Mouse (Mus musculus) neural tube, embryonic 14.5 days (tissue): ENCODE results near the gene Cdk15. TPM values are rescaled to one million over a fixed set of nuclear protein-coding genes. Genes with fewer than 3 reads are reported as not detected.

ENCODE experiments used
- ATAC-seq: fragments of 200-750 bp; cut with Nextera tagmentation; 2 replicates; pipeline ENCODE4 v1.8.0; 2017; ENCODE audit warnings: low read depth, mild to moderate bottlenecking, moderate TSS enrichment, moderate library complexity
- H3K27ac ChIP-seq: fragments of 300-500 bp; sonication (generic); 2 replicates; pipeline ENCODE4 v1.5.1; 2014; ENCODE audit warnings: low read depth, mild to moderate bottlenecking, control low read depth, low read length, moderate library complexity, mixed read lengths
- H3K27me3 ChIP-seq: fragments of 300-500 bp; sonication (generic); 2 replicates; pipeline ENCODE4 v1.6.1; 2014; ENCODE audit warnings: low read length; ENCODE audit not compliant: control insufficient read depth, insufficient read depth
- H3K36me3 ChIP-seq: fragments of 300-500 bp; sonication (generic); 2 replicates; pipeline ENCODE4 v1.6.1; 2014; ENCODE audit warnings: low read length, mixed read lengths; ENCODE audit not compliant: control insufficient read depth, insufficient read depth
- H3K4me1 ChIP-seq: fragments of 300-500 bp; sonication (generic); 2 replicates; pipeline ENCODE4 v1.6.1; 2014; ENCODE audit warnings: low read length; ENCODE audit not compliant: control insufficient read depth, insufficient read depth
- H3K4me2 ChIP-seq: fragments of 300-500 bp; sonication (generic); 2 replicates; pipeline ENCODE4 v1.6.1; 2014; ENCODE audit warnings: mild to moderate bottlenecking, low read depth, low read length, control low read depth
- H3K4me3 ChIP-seq: fragments of 300-500 bp; sonication (generic); 2 replicates; pipeline ENCODE4 v1.5.1; 2014; ENCODE audit warnings: low read depth, low read length, control low read depth, mixed read lengths
- H3K9ac ChIP-seq: fragments of 300-500 bp; sonication (generic); replicated peaks from 2 replicates; pipeline ENCODE4 v1.6.1; 2014; ENCODE audit warnings: low read depth, mild to moderate bottlenecking, control low read depth, low read length, mixed read lengths
- H3K9me3 ChIP-seq: fragments of 300-500 bp; sonication (generic); 2 replicates; pipeline ENCODE4 v1.6.1; 2016; ENCODE audit warnings: low read length; ENCODE audit not compliant: control insufficient read depth
- WGBS: fragments of 180-500 bp; shearing (Covaris S2); extraction: QIAGEN DNeasy Blood & Tissue Kit; methylation state at CpG from one replicate; pipeline ENCODE4 v1.1.7; 2014; 5-methylcytosine and 5-hydroxymethylcytosine counted together
- polyA plus RNA-seq: library from polyadenylated mRNA; unstranded; fragments of >200 nt; fragmentation: Nextera tagmentation; extraction: Ambion mirVana; gene quantifications from 2 replicates; pipeline ENCODE4 v1.2.1, GENCODE M21; 2014

Cdk15 gene
- polyA plus RNA-seq, 1 experiment from 2014 or later: 1.0 TPM

GRCm38 (mm10) chr1:59376557-59376956 lies 119.9 kb downstream of the Cdk15 start:
- Histone ChIP-seq H3K27ac (no peak overlapping the region; the same call in 1 of the 2 replicates), H3K9ac (no peak overlapping the region), H3K4me3 (no peak overlapping the region), H3K4me1 (no peaks in the 10 kb centered on the region), H3K36me3 (no peaks in the 10 kb centered on the region), H3K27me3 (no peaks in the 10 kb centered on the region), H3K9me3 (no peaks in the 10 kb centered on the region), H3K4me2 (no peak overlapping the region)
- peak; percentile 65; the same call in 1 of the 2 replicates for ATAC-seq
- 7% methylated on average over 3 of the region's 3 CpGs for WGBS

GRCm38 (mm10) chr1:59377312-59377711 lies 120.6 kb downstream of the Cdk15 start:
- Histone ChIP-seq H3K9ac (no peak overlapping the region), H3K27me3 (no peaks in the 10 kb centered on the region), H3K4me3 (no peak overlapping the region), H3K4me2 (no peak overlapping the region), H3K27ac (no peak overlapping the region), H3K9me3 (no peaks in the 10 kb centered on the region), H3K4me1 (no peaks in the 10 kb centered on the region), H3K36me3 (no peaks in the 10 kb centered on the region)
- ATAC-seq: no peak
- 80% methylated on average over 9 of the region's 9 CpGs for WGBS

- H3K9me3 ChIP-seq: no peaks in the 10 kb centered on the region
- WGBS: 70% methylated on average over 10 of the region's 10 CpGs
- H3K9ac ChIP-seq: no peak overlapping the region
- no peak overlapping the region for H3K27ac ChIP-seq
- H3K4me2 ChIP-seq: no peak overlapping the region
- ATAC-seq: no peak
- H3K36me3 ChIP-seq: no peaks in the 10 kb centered on the region
- no peaks in the 10 kb centered on the region for H3K27me3 ChIP-seq
- H3K4me3 ChIP-seq: no peak overlapping the region
- H3K4me1 ChIP-seq: no peaks in the 10 kb centered on the region
Measured at GRCm38 (mm10) chr1:59380926-59381325, 124.2 kb downstream of the Cdk15 start.

- Histone ChIP-seq H3K4me3 (no peak overlapping the region), H3K27ac (no peak overlapping the region), H3K4me1 (no peaks in the 10 kb centered on the region), H3K9ac (no peak overlapping the region), H3K36me3 (no peaks in the 10 kb centered on the region), H3K4me2 (no peak overlapping the region), H3K9me3 (no peaks in the 10 kb centered on the region), H3K27me3 (no peaks in the 10 kb centered on the region)
- no peak for ATAC-seq
- 86% methylated on average over 7 of the region's 7 CpGs for WGBS
Measured at GRCm38 (mm10) chr1:59381483-59381882, 124.8 kb downstream of the Cdk15 start.

- H3K36me3 ChIP-seq: no peaks in the 10 kb centered on the region
- 85% methylated on average over 3 of the region's 3 CpGs for WGBS
- no peak overlapping the region for H3K27ac ChIP-seq
- H3K27me3 ChIP-seq: no peaks in the 10 kb centered on the region
- no peak overlapping the region for H3K4me3 ChIP-seq
- no peak overlapping the region for H3K4me2 ChIP-seq
- no peak overlapping the region for H3K9ac ChIP-seq
- no peaks in the 10 kb centered on the region for H3K9me3 ChIP-seq
- ATAC-seq: no peak
- no peaks in the 10 kb centered on the region for H3K4me1 ChIP-seq
Measured at GRCm38 (mm10) chr1:59382516-59382915, 125.8 kb downstream of the Cdk15 start.

- no peak for ATAC-seq
- Histone ChIP-seq H3K4me3 (no peak overlapping the region), H3K27me3 (no peaks in the 10 kb centered on the region), H3K4me1 (no peaks in the 10 kb centered on the region), H3K4me2 (no peak overlapping the region), H3K36me3 (no peaks in the 10 kb centered on the region), H3K9ac (no peak overlapping the region), H3K9me3 (no peaks in the 10 kb centered on the region), H3K27ac (no peak overlapping the region)
- WGBS: 77% methylated on average over 6 of the region's 6 CpGs
Measured at GRCm38 (mm10) chr1:59383049-59383610, 126.4 kb downstream of the Cdk15 start.

GRCm38 (mm10) chr1:59384400-59384799 lies 127.7 kb downstream of the Cdk15 start:
- no peak overlapping the region for H3K27ac ChIP-seq
- H3K36me3 ChIP-seq: no peaks in the 10 kb centered on the region
- 81% methylated on average over 3 of the region's 3 CpGs for WGBS
- H3K9ac ChIP-seq: no peak overlapping the region
- no peaks in the 10 kb centered on the region for H3K4me1 ChIP-seq
- H3K4me2 ChIP-seq: no peak overlapping the region
- no peak for ATAC-seq
- no peaks in the 10 kb centered on the region for H3K9me3 ChIP-seq
- H3K27me3 ChIP-seq: no peaks in the 10 kb centered on the region
- no peak overlapping the region for H3K4me3 ChIP-seq

GRCm38 (mm10) chr1:59385641-59386040 lies 128.9 kb downstream of the Cdk15 start:
- Histone ChIP-seq H3K4me2 (no peak overlapping the region), H3K9ac (no peak overlapping the region), H3K4me1 (no peaks in the 10 kb centered on the region), H3K9me3 (no peaks in the 10 kb centered on the region), H3K27ac (no peak overlapping the region), H3K36me3 (no peaks in the 10 kb centered on the region), H3K4me3 (no peak overlapping the region), H3K27me3 (no peaks in the 10 kb centered on the region)
- no peak for ATAC-seq
- WGBS: 85% methylated on average over 6 of the region's 6 CpGs

- Histone ChIP-seq H3K27me3 (no peaks in the 10 kb centered on the region), H3K4me3 (no peak overlapping the region), H3K9me3 (no peaks in the 10 kb centered on the region), H3K27ac (no peak overlapping the region), H3K36me3 (no peaks in the 10 kb centered on the region), H3K4me1 (no peaks in the 10 kb centered on the region), H3K4me2 (no peak overlapping the region), H3K9ac (no peak overlapping the region)
- WGBS: 13% methylated on average over 3 of the region's 3 CpGs
- no peak; the same call in 1 of the 2 replicates for ATAC-seq
Measured at GRCm38 (mm10) chr1:59387542-59388314, 131.0 kb downstream of the Cdk15 start.
